Mouse (Mus musculus): ENCODE data around the gene Fbxl17. TPM values are rescaled to one million over a fixed set of nuclear protein-coding genes. Genes with fewer than 3 reads are reported as not detected.

Fbxl17 gene
- total RNA-seq, 2 experiments from 2014 or later, result 50.4 to 56.2 TPM

DNA sequence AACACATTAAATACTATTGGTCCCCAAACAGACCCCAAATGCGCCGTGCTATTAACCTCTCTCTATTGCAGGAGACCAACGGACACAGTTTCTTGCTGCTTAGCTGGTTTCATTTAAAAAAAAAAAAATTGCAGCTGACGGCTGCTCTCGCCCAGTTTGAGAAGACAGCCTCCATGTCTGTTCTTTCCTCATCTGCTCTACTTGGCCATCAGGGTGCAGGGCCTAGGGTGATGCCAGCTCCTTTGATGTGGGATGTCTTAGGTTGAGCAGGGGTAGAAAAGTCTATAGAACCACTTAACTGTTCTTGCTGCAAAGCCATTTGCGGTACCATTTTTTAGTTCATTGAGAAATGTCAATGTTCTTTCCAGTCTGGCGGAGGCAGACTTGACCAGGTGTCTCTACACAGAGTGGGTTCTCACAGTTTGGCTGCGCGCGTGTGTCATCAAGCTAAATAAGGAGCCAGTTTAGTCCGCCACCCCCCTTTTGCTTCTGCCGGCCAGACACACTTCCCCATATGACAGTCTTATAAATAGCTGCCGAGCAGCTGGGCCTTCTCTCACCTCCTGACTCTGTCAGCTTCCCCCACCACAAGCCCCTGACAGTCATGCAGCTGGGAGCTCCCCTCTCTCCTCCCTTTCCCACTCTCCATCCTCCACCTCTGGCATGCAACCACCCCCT, 487.8 kb downstream of the Fbxl17 start:
- DNase-seq (ENCODE audit: extremely low spot score in 1 of 2, low spot score in 1 of 2), result peak; percentile 23 to 38

DNA sequence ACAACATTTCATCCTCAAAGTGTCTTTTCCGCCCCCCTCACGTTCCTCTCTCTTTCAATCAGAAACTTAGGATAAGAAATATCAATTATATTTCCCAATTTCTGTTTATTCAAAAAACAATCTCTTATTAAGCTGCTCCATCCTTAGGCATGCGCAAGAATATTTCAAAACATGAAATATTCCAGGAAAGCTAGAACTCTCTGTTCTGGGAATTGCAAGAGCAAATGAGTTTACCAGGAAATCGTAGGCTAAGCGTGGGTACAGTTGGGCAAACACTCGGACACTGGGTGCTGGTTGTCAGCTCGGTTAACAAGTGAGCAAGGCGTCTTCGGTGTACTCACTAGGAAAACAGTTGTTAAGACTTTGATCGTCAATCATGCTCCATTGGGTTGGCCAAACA, 489.0 kb downstream of the Fbxl17 start:
- no peak for DNase-seq (ENCODE audit: extremely low spot score in 1 of 2, low spot score in 1 of 2)

DNA sequence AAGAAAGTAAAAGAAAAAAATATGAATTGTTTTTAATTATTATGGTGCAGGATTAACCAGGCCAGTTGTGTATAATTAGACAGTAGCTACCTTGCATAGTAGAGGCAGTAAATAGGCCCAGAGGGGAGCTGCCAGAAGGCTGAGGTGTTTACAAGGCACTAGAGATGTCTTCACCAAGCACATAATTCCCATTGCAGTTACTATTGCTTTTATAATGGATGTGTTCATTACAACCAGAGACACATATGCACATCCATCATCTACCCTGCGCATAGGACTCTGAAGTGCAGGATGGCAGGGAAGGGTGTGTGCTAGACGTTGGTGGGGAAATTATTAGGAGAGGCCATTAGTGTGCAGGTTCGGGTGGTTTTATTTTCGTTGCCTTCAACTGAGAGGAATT, 491.0 kb downstream of the Fbxl17 start:
- DNase-seq (ENCODE audit: extremely low spot score in 1 of 2, low spot score in 1 of 2), result no peak

DNA sequence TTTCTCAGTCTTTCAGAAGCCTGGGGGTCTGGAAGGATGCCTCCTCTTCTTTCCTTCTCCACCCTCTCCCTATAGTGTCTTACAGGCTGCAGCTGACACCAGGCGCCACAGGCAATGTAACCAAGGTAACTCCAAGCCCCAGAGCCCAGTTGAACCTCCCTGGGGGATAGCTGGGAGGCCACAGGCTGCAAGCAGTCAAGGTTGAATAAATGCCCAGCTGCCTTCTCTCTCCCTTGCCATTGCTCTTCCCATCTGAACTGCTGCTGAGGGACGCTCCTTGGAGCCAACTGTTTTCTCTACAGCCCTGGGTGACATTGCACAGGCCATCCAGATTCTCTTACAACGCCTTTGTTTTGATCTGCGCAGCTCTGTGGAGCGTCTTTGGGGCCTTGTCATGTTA, 491.5 kb downstream of the Fbxl17 start:
- no peak for DNase-seq (ENCODE audit: extremely low spot score in 1 of 2, low spot score in 1 of 2)

- no peak for DNase-seq (ENCODE audit: extremely low spot score in 1 of 2, low spot score in 1 of 2)
These were observed 491.9 kb downstream of the Fbxl17 start for GRCm38 (mm10) chr17:63007876-63008275.

Small RNAs within 50 kb of the gene (microRNA-seq; reads per million reads assigned to microRNA genes)
- gene Gm24813, result 0 reads per million in 2 experiments

Measured in layer of hippocampus, postnatal 25 days (tissue).